Mouse (Mus musculus) liver, embryonic 14.5 days (tissue): ENCODE results near the gene Tas2r144.

ENCODE experiments used
- CTCF ChIP-seq: IDR thresholded peaks from 2 replicates; pipeline ENCODE4 v1.5.1; 2016; ENCODE audit warnings: antibody characterized with exemption, low read depth, control low read depth
- EP300 ChIP-seq: IDR thresholded peaks from 2 replicates; pipeline ENCODE4 v1.6.1; 2016; ENCODE audit warnings: antibody characterized with exemption, low read depth

DNA sequence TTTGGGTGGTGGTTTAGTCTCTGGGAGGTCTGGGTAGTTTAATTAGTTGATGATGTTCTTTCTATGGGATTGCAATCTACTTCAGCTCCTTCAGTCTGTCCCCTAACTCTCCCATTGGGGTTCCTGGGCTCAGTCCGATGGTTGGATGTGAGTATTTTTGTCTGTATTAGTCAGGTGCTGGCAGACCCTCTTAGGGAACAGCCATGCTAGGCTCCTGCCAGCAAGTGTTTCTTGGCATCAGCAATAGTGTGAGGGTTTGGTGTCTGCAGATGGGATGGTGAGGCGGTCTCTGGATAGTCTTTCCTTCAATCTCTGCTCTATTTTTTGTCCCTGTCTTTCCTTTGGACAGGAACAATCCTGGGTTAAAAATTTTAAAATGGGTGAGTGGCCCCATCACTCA lies 38.0 kb downstream of the Tas2r144 start:
- TF ChIP-seq EP300 (no peak), CTCF (no peak)
